Mouse (Mus musculus): ENCODE results near the gene C2cd2l. TPM values are rescaled to one million over a fixed set of nuclear protein-coding genes. Genes with fewer than 3 reads are reported as not detected.
"Not testable (repeated sequence)": the region's sequence is repeated elsewhere in the genome, so short reads cannot be mapped to it uniquely, and the experiment has no call there.

C2cd2l gene
- polyA plus RNA-seq, 1 experiment from 2014 or later, result 8.2 TPM

DNA sequence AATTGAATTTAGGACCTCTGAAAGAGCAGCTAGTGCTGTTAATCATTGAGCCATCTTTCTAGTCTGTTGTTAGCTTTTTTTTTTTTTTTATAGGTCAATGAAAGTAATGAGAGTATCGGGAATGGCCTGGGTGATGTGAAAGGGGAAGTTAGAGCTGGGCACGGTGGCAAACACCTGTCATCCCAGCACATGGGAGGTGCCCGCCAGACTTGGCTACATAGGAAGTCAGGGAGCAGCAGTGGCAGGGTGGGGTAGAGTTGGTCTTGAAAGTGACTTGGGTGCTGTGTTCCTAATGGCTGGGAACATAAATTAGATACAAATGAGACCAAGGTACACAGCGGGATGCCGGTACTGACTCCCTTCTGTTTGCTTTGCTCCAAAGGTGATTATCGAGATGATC is 10.7 kb upstream of the C2cd2l start:
- 93% methylated on average over 6 of the region's 6 CpGs for WGBS
- Histone ChIP-seq H3K9me3 (replicated peaks; ENCODE audit: control insufficient read depth, low read length) (no peaks in the 10 kb centered on the region), H3K27ac (ENCODE audit: low read length) (no peak overlapping the region), H3K4me3 (ENCODE audit: low read length) (no peak overlapping the region), H3K4me2 (ENCODE audit: low read depth, low read length) (no peak overlapping the region), H3K4me1 (ENCODE audit: control insufficient read depth, insufficient read depth, low read length) (peaks cover 7% of the 10 kb centered on the region), H3K9ac (ENCODE audit: low read length) (no peak overlapping the region), H3K27me3 (ENCODE audit: control insufficient read depth, insufficient read depth, low read length) (no peaks in the 10 kb centered on the region), H3K36me3 (ENCODE audit: control insufficient read depth, insufficient read depth) (peaks cover 48% of the 10 kb centered on the region)
- no peak for ATAC-seq (replicated peaks; ENCODE audit: extremely low read depth, insufficient read depth, low FRiP score)

DNA sequence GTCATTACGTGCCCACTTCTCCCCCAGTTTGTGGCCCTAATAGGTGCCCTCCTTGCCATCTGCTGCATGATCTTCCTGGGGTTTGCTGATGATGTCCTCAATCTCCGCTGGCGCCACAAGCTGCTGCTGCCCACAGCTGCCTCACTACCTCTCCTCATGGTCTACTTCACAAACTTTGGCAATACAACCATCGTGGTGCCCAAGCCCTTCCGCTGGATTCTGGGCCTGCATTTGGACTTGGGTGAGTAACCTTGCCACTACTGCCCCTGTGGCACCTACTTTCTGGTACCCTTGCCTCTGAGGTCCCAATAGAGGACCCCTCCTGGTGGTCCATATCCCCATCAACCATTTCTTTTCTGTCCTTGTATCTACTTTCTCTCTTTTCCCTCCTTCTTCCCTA is 7.8 kb upstream of the C2cd2l start:
- Histone ChIP-seq H3K27me3 (ENCODE audit: control insufficient read depth, insufficient read depth, low read length) (no peaks in the 10 kb centered on the region), H3K4me3 (ENCODE audit: low read length) (peak overlapping the region; percentile 68), H3K4me2 (ENCODE audit: low read depth, low read length) (peak overlapping the region; percentile 75), H3K9ac (ENCODE audit: low read length) (peak overlapping the region; percentile 84), H3K27ac (ENCODE audit: low read length) (no peak overlapping the region; the same call in none of the 2 replicates), H3K36me3 (ENCODE audit: control insufficient read depth, insufficient read depth) (peaks cover 37% of the 10 kb centered on the region), H3K9me3 (replicated peaks; ENCODE audit: control insufficient read depth, low read length) (no peaks in the 10 kb centered on the region), H3K4me1 (ENCODE audit: control insufficient read depth, insufficient read depth, low read length) (peaks cover 7% of the 10 kb centered on the region)
- 87% methylated on average over 5 of the region's 5 CpGs for WGBS
- no peak for ATAC-seq (replicated peaks; ENCODE audit: extremely low read depth, insufficient read depth, low FRiP score)

- Histone ChIP-seq H3K36me3 (ENCODE audit: control insufficient read depth, insufficient read depth) (peaks cover 30% of the 10 kb centered on the region), H3K9me3 (replicated peaks; ENCODE audit: control insufficient read depth, low read length) (no peaks in the 10 kb centered on the region), H3K4me1 (ENCODE audit: control insufficient read depth, insufficient read depth, low read length) (peaks cover 7% of the 10 kb centered on the region), H3K9ac (ENCODE audit: low read length) (peak overlapping the region; percentile 84), H3K4me2 (ENCODE audit: low read depth, low read length) (peak overlapping the region; percentile 75), H3K27ac (ENCODE audit: low read length) (peak overlapping the region; percentile 94), H3K4me3 (ENCODE audit: low read length) (peak overlapping the region; percentile 68), H3K27me3 (ENCODE audit: control insufficient read depth, insufficient read depth, low read length) (no peaks in the 10 kb centered on the region)
- whole genome bisulfite sequencing, result under 1% methylated on average over 22 of the region's 22 CpGs
- peak; percentile 37 for ATAC-seq (replicated peaks; ENCODE audit: extremely low read depth, insufficient read depth, low FRiP score)
Measured at GRCm38 (mm10) chr9:44327064-44327711, 7.1 kb upstream of the C2cd2l start.

DNA sequence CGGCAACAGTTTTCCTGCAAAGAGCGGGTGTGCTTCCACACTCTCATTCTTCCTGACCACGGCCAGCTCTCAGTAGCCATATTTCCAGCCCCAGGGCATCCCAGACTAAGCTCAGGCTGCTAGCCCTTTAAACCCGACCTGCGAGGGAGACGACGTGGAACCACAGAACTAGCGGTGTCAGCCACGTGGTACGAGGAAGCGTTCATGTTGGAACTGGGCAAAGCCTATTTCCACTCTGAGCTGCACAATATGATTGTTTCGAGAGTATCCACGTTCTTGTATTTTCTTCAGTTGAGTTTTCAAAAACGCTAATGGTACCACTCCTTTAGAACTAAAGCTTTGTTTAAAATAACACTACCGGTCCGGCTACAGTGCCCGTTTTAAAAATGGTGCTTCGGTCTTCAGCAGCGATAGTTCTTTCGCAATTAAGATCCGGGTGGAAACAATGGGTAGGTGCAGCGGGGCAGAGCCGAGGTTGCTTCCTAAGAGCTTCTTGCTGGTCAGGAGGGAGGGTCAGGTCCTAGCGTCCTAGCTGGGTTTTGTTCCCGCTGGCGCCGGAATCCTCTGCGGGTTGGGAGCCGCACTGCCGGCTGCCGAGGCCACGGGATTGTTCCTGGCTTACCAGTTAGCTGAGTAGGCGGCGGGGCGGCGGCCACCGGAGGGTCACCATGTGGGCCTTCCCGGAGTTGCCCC is 6.4 kb upstream of the C2cd2l start:
- Histone ChIP-seq H3K4me1 (ENCODE audit: control insufficient read depth, insufficient read depth, low read length) (peaks cover 7% of the 10 kb centered on the region), H3K36me3 (ENCODE audit: control insufficient read depth, insufficient read depth) (peaks cover 24% of the 10 kb centered on the region), H3K27me3 (ENCODE audit: control insufficient read depth, insufficient read depth, low read length) (no peaks in the 10 kb centered on the region), H3K9ac (ENCODE audit: low read length) (peak overlapping the region; percentile 84), H3K4me3 (ENCODE audit: low read length) (peak overlapping the region; percentile 68), H3K27ac (ENCODE audit: low read length) (peak overlapping the region; percentile 94), H3K9me3 (replicated peaks; ENCODE audit: control insufficient read depth, low read length) (no peaks in the 10 kb centered on the region), H3K4me2 (ENCODE audit: low read depth, low read length) (peak overlapping the region; percentile 75)
- peak; percentile 91 for ATAC-seq (replicated peaks; ENCODE audit: extremely low read depth, insufficient read depth, low FRiP score)
- WGBS, result under 1% methylated on average over 38 of the region's 38 CpGs

GRCm38 (mm10) chr9:44325768-44326370 is 5.8 kb upstream of the C2cd2l start, which contains the start of gene Dpagt1:
TSS of gene Dpagt1 (plus strand) at chr9:44326019.
- peak within 1 kb of the TSS; percentile 75 for H3K4me2 ChIP-seq (ENCODE audit: low read depth, low read length)
- H3K9ac ChIP-seq (ENCODE audit: low read length), result peak within 1 kb of the TSS; percentile 84
- ATAC-seq (replicated peaks; ENCODE audit: extremely low read depth, insufficient read depth, low FRiP score), result 0 out of 2 replicates have a peak, but pooled peaks have one; percentile 16
- peak within 1 kb of the TSS; percentile 68 for H3K4me3 ChIP-seq (ENCODE audit: low read length)
- H3K9me3 ChIP-seq (replicated peaks; ENCODE audit: control insufficient read depth, low read length), result no peaks in the 10 kb centered on the region
- WGBS, result 5% methylated on average over 12 of the region's 12 CpGs
- peaks cover 18% of the 10 kb centered on the region for H3K36me3 ChIP-seq (ENCODE audit: control insufficient read depth, insufficient read depth)
- peak within 1 kb of the TSS; percentile 94 for H3K27ac ChIP-seq (ENCODE audit: low read length)
- H3K4me1 ChIP-seq (ENCODE audit: control insufficient read depth, insufficient read depth, low read length), result peaks cover 10% of the 10 kb centered on the region
- no peaks in the 10 kb centered on the region for H3K27me3 ChIP-seq (ENCODE audit: control insufficient read depth, insufficient read depth, low read length)

DNA sequence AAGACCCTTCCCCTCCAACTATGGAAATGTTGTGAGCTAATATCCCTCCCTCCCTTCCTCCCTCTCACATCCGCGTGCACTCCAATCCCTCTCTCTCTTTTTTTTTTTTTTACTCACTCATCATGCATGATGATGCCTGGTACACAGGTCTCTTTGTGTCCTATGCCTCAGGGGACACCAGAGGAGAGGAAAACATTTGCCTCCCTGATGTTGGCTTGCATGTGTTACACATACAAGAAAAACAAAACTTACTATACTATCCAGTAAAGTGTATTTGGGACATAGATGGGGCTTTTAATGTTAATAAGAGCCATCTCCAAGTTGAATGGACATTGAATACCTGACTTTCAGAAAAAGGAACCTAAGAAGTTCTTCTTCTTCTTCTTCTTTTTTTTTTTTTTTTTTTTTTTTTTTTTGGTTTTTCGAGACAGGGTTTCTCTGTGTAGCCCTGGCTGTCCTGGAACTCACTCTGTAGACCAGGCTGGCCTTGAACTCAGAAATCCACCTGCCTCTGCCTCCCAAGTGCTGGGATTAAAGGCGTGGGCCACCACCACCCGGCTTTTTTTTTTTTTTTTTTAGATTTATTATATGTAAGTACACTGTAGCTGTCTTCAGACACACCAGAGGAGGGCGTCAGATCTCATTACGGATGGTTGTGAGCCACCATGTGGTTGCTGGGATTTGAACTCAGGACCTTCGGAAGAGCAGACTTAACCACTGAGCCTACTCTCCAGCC is 5.1 kb upstream of the C2cd2l start:
- H3K9me3 ChIP-seq (replicated peaks; ENCODE audit: control insufficient read depth, low read length); H3K4me3 ChIP-seq (ENCODE audit: low read length); ATAC-seq (replicated peaks; ENCODE audit: extremely low read depth, insufficient read depth, low FRiP score); H3K27me3 ChIP-seq (ENCODE audit: control insufficient read depth, insufficient read depth, low read length); H3K9ac ChIP-seq (ENCODE audit: low read length): not testable (repeated sequence)
- H3K4me2 ChIP-seq (ENCODE audit: low read depth, low read length), result peak overlapping the region; percentile 75; the same call in 1 of the 2 replicates
- H3K4me1 ChIP-seq (ENCODE audit: control insufficient read depth, insufficient read depth, low read length), result peaks cover 14% of the 10 kb centered on the region
- peaks cover 12% of the 10 kb centered on the region for H3K36me3 ChIP-seq (ENCODE audit: control insufficient read depth, insufficient read depth)
- H3K27ac ChIP-seq (ENCODE audit: low read length), result peak overlapping the region; percentile 94; the same call in 1 of the 2 replicates
- WGBS, result 61% methylated on average over 5 of the region's 8 CpGs

GRCm38 (mm10) chr9:44324147-44324546 is 4.1 kb upstream of the C2cd2l start:
- Histone ChIP-seq H3K9ac (ENCODE audit: low read length) (no peak overlapping the region), H3K4me3 (ENCODE audit: low read length) (no peak overlapping the region), H3K4me2 (ENCODE audit: low read depth, low read length) (no peak overlapping the region), H3K9me3 (replicated peaks; ENCODE audit: control insufficient read depth, low read length) (no peaks in the 10 kb centered on the region), H3K4me1 (ENCODE audit: control insufficient read depth, insufficient read depth, low read length) (peaks cover 16% of the 10 kb centered on the region), H3K27me3 (ENCODE audit: control insufficient read depth, insufficient read depth, low read length) (no peaks in the 10 kb centered on the region), H3K27ac (ENCODE audit: low read length) (no peak overlapping the region), H3K36me3 (ENCODE audit: control insufficient read depth, insufficient read depth) (peaks cover 5% of the 10 kb centered on the region; the same call in 1 of the 2 replicates)
- ATAC-seq (replicated peaks; ENCODE audit: extremely low read depth, insufficient read depth, low FRiP score), result no peak
- 77% methylated on average over 6 of the region's 6 CpGs for WGBS

DNA sequence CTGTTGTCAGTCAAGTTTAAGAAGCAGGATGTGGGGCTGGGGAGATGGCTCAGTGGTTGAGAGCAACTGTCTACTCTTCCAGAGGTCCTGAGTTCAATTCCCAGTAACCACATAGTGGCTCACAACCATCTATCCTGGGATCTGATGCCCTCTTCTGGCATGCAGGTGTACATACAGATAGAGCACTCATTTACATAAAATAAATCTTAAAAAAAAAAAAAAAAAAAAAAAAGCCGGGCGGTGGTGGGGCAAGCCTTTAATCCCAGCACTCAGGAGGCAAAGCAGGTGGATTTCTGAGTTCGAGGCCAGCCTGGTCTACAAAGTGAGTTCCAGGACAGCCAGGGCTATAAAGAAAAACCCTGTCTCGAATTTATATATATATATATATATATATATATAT is 3.6 kb upstream of the C2cd2l start:
- not testable (repeated sequence) for H3K4me3 ChIP-seq (ENCODE audit: low read length); H3K9ac ChIP-seq (ENCODE audit: low read length); ATAC-seq (replicated peaks; ENCODE audit: extremely low read depth, insufficient read depth, low FRiP score); H3K36me3 ChIP-seq (ENCODE audit: control insufficient read depth, insufficient read depth); H3K9me3 ChIP-seq (replicated peaks; ENCODE audit: control insufficient read depth, low read length); H3K4me2 ChIP-seq (ENCODE audit: low read depth, low read length); H3K27ac ChIP-seq (ENCODE audit: low read length); H3K27me3 ChIP-seq (ENCODE audit: control insufficient read depth, insufficient read depth, low read length)
- WGBS, result 67% methylated on average over 4 of the region's 4 CpGs
- H3K4me1 ChIP-seq (ENCODE audit: control insufficient read depth, insufficient read depth, low read length), result peaks cover 21% of the 10 kb centered on the region

Measured in heart, embryonic 16.5 days (tissue).